Mouse (Mus musculus): Measurements from ENCODE around the gene Lrrc25. TPM values are rescaled to one million over a fixed set of nuclear protein-coding genes. Genes with fewer than 3 reads are reported as not detected.

Lrrc25 gene
- 9.8 and 10.4 TPM in 2 replicates for polyA plus RNA-seq (2015; fragmentation: Nextera tagmentation; extraction: Ambion mirVana)

DNA sequence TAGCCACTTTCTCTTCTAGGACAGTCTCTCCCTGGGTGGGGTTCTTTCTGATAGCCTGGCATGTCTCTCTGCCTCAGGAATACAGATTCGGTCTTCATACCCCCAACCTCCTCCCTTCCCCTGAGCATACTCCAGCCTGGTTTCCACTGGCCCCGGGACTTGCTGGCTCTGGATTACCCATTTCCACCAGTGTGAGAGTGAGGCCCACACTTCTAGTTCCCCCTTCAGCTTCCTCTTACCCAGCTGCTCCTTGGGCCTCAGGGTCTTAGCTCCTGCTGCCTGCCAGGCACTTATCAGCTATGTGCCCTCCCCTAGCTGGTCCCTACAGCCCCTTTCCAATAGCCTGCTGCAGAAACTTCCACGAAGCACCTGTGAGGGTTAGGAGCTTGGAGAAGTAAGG is at the start of gene Lrrc25:
TSS of gene Lrrc25 (plus strand) at position 262 of the 400 bp plus-strand sequence.
- Histone ChIP-seq H3K9ac (replicated peaks) (peak within 1 kb of the TSS; percentile 21; the same call in 1 of the 2 replicates), H3K27ac (ENCODE audit: low read depth) (peak within 1 kb of the TSS; percentile 83), H3K4me1 (ENCODE audit: insufficient read depth) (peaks cover 35% of the 10 kb centered on the region), H3K27me3 (ENCODE audit: insufficient read depth, low read length) (no peaks in the 10 kb centered on the region), H3K4me3 (ENCODE audit: low read depth, low read length) (peak within 1 kb of the TSS; percentile 16), H3K4me2 (ENCODE audit: low read depth, low read length) (peak within 1 kb of the TSS; percentile 51), H3K36me3 (replicated peaks; ENCODE audit: insufficient read depth, low read length) (no peaks in the 10 kb centered on the region), H3K9me3 (ENCODE audit: low read length) (no peaks in the 10 kb centered on the region)
- 26% methylated on average over 3 of the region's 3 CpGs for WGBS (ENCODE audit: insufficient replicate concordance)
- DNase-seq (no peak), ATAC-seq (no peak)
- TF ChIP-seq CTCF (IDR thresholded peaks at IDR 0.05; ENCODE audit: low read depth), result no peak
- TF ChIP-seq EP300 (IDR thresholded peaks at IDR 0.05; ENCODE audit: low read depth), result no peak

DNA sequence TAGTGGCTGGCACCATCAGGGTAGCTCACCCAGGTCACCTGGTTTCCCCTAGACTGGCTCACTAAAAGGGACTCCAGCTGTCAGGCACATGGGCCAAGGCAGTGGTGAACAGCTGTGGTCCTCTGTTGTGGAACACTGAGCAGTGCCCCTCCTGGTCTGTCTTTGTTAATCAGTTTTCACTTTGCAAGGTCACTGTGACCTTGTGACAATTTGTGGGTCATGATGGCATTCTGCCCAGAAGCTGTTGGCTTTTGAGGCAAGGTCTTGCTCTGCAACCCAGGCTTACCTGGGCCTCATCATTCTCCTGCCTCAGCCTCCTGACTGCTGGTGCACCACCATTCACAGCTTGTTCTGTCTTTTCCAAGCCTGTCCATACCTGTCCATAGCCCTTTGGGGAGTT is 45.6 kb upstream of the Lrrc25 start:
- peaks cover 23% of the 10 kb centered on the region for H3K4me1 ChIP-seq (ENCODE audit: insufficient read depth)
- TF ChIP-seq CTCF (IDR thresholded peaks at IDR 0.05; ENCODE audit: low read depth) (no peak), EP300 (IDR thresholded peaks at IDR 0.05; ENCODE audit: low read depth) (no peak)

DNA sequence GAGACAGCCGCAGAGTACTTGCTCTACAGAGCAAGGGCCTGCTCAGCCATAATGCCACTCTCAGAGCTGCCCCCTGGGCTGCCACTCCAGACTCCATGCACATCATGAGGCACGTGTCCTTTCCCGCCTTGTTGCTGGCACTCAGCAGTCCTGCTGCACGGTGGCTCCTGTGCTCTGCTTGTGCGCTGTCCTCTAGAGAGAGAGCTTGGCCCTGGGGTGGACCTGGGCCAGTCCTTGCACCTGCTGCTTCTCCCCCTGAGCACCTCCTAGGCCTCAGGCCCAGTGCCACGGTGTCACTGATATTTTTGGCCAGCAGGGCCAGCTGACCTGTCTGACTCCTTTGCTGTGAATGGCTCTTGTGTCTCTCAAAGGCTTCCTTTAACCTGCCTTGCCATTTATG is 45.0 kb upstream of the Lrrc25 start:
- no peak overlapping the region for H3K4me3 ChIP-seq (ENCODE audit: low read depth, low read length)
- WGBS (ENCODE audit: insufficient replicate concordance), result 79% methylated on average over 6 of the region's 6 CpGs
- H3K4me1 ChIP-seq (ENCODE audit: insufficient read depth), result peaks cover 18% of the 10 kb centered on the region
- no peak overlapping the region for H3K4me2 ChIP-seq (ENCODE audit: low read depth, low read length)
- peaks cover 9% of the 10 kb centered on the region; the same call in 1 of the 2 replicates for H3K36me3 ChIP-seq (replicated peaks; ENCODE audit: insufficient read depth, low read length)
- ATAC-seq (no peak), DNase-seq (no peak)
- H3K27me3 ChIP-seq (ENCODE audit: insufficient read depth, low read length), result no peaks in the 10 kb centered on the region
- H3K9me3 ChIP-seq (ENCODE audit: low read length), result no peaks in the 10 kb centered on the region
- TF ChIP-seq CTCF (IDR thresholded peaks at IDR 0.05; ENCODE audit: low read depth) (no peak), EP300 (IDR thresholded peaks at IDR 0.05; ENCODE audit: low read depth) (no peak)
- H3K9ac ChIP-seq (replicated peaks), result no peak overlapping the region
- H3K27ac ChIP-seq (ENCODE audit: low read depth), result no peak overlapping the region

More for the DNA sequence above, 45.6 kb upstream of the Lrrc25 start:
- no peak overlapping the region for H3K4me2 ChIP-seq (ENCODE audit: low read depth, low read length)
- H3K36me3 ChIP-seq (replicated peaks; ENCODE audit: insufficient read depth, low read length), result peaks cover 9% of the 10 kb centered on the region; the same call in 1 of the 2 replicates
- DNase-seq, result no peak
- H3K9me3 ChIP-seq (ENCODE audit: low read length), result no peaks in the 10 kb centered on the region
- peak; percentile 38; the same call in 1 of the 2 replicates for ATAC-seq
- peak overlapping the region; percentile 21; the same call in 1 of the 2 replicates for H3K9ac ChIP-seq (replicated peaks)
- no peaks in the 10 kb centered on the region for H3K27me3 ChIP-seq (ENCODE audit: insufficient read depth, low read length)
- H3K27ac ChIP-seq (ENCODE audit: low read depth), result peak overlapping the region; percentile 55; the same call in 1 of the 2 replicates
- H3K4me3 ChIP-seq (ENCODE audit: low read depth, low read length), result no peak overlapping the region

DNA sequence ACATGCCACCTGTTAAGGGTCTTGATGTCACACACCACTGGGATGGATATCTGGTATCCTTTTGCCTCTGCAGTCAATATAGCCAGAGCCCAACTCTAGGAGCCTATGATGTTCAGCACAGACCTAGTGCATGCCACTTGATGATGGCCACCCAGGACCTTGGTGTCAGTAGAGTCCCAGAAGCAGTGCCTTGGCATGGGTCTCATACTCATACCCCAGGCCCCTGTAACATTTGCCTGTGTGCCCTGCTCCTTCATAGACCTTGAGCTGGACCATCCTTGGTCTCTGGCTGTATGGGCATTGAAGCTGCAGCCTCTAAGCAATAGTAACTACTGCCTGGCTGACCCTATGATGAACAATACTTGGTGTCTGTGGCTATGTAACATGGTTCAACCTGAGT is 41.7 kb upstream of the Lrrc25 start:
- no peak overlapping the region for H3K4me3 ChIP-seq (ENCODE audit: low read depth, low read length)
- H3K27ac ChIP-seq (ENCODE audit: low read depth), result no peak overlapping the region
- H3K36me3 ChIP-seq (replicated peaks; ENCODE audit: insufficient read depth, low read length), result peaks cover 21% of the 10 kb centered on the region
- H3K4me1 ChIP-seq (ENCODE audit: insufficient read depth), result peaks cover 18% of the 10 kb centered on the region
- DNase-seq (no peak), ATAC-seq (no peak)
- no peak overlapping the region for H3K4me2 ChIP-seq (ENCODE audit: low read depth, low read length)
- H3K9ac ChIP-seq (replicated peaks), result no peak overlapping the region
- TF ChIP-seq CTCF (IDR thresholded peaks at IDR 0.05; ENCODE audit: low read depth), result no peak
- no peak for TF ChIP-seq EP300 (IDR thresholded peaks at IDR 0.05; ENCODE audit: low read depth)
- no peaks in the 10 kb centered on the region for H3K27me3 ChIP-seq (ENCODE audit: insufficient read depth, low read length)
- no peaks in the 10 kb centered on the region for H3K9me3 ChIP-seq (ENCODE audit: low read length)

GRCm38 (mm10) chr8:70574915-70575314 is 41.0 kb upstream of the Lrrc25 start:
- DNase-seq (no peak), ATAC-seq (no peak)
- H3K9ac ChIP-seq (replicated peaks), result no peak overlapping the region
- no peak overlapping the region for H3K4me3 ChIP-seq (ENCODE audit: low read depth, low read length)
- H3K36me3 ChIP-seq (replicated peaks; ENCODE audit: insufficient read depth, low read length), result peaks cover 23% of the 10 kb centered on the region
- no peak overlapping the region for H3K27ac ChIP-seq (ENCODE audit: low read depth)
- no peaks in the 10 kb centered on the region for H3K27me3 ChIP-seq (ENCODE audit: insufficient read depth, low read length)
- 58% methylated on average over 4 of the region's 4 CpGs for WGBS (ENCODE audit: insufficient replicate concordance)
- peaks cover 14% of the 10 kb centered on the region for H3K4me1 ChIP-seq (ENCODE audit: insufficient read depth)
- TF ChIP-seq CTCF (IDR thresholded peaks at IDR 0.05; ENCODE audit: low read depth) (no peak), EP300 (IDR thresholded peaks at IDR 0.05; ENCODE audit: low read depth) (no peak)
- no peak overlapping the region for H3K4me2 ChIP-seq (ENCODE audit: low read depth, low read length)
- H3K9me3 ChIP-seq (ENCODE audit: low read length), result no peaks in the 10 kb centered on the region

- TF ChIP-seq EP300 (IDR thresholded peaks at IDR 0.05; ENCODE audit: low read depth) (no peak), CTCF (IDR thresholded peaks at IDR 0.05; ENCODE audit: low read depth) (no peak)
- ATAC-seq (no peak; the same call in 1 of the 2 replicates), DNase-seq (no peak)
- Histone ChIP-seq H3K4me1 (ENCODE audit: insufficient read depth) (peaks cover 9% of the 10 kb centered on the region), H3K27ac (ENCODE audit: low read depth) (no peak overlapping the region), H3K4me2 (ENCODE audit: low read depth, low read length) (no peak overlapping the region), H3K9me3 (ENCODE audit: low read length) (no peaks in the 10 kb centered on the region), H3K27me3 (ENCODE audit: insufficient read depth, low read length) (no peaks in the 10 kb centered on the region), H3K36me3 (replicated peaks; ENCODE audit: insufficient read depth, low read length) (peaks cover 43% of the 10 kb centered on the region), H3K9ac (replicated peaks) (no peak overlapping the region), H3K4me3 (ENCODE audit: low read depth, low read length) (no peak overlapping the region)
- WGBS (ENCODE audit: insufficient replicate concordance), result 90% methylated on average over 3 of the region's 3 CpGs
Measured at GRCm38 (mm10) chr8:70577207-70577606, 38.7 kb upstream of the Lrrc25 start.
